Mouse (Mus musculus) neural tube, postnatal 0 days (tissue): ENCODE data around the gene Ppp1r16b. TPM values are rescaled to one million over a fixed set of nuclear protein-coding genes. Genes with fewer than 3 reads are reported as not detected.

ENCODE experiments used
- microRNA counts: library from miRNA; unstranded; fragments of <30 nt; microRNA quantifications from one replicate; lab custom pipeline; 2015
- microRNA-seq: library from miRNA; unstranded; fragments of <30 nt; microRNA quantifications from one replicate; pipeline ENCODE4, GENCODE M21; 2016
- polyA plus RNA-seq: library from polyadenylated mRNA; unstranded; fragments of >200 nt; fragmentation: Nextera tagmentation; extraction: Ambion mirVana; gene quantifications from 2 replicates; pipeline ENCODE4 v1.2.1, GENCODE M21; 2015

Gene Ppp1r16b
- polyA plus RNA-seq: 46.6 and 46.9 TPM in 2 replicates

GRCm38 (mm10) chr2:158665098-158665497 is at the start of gene Ppp1r16b:
Gene Ppp1r16b, plus strand, starts transcription at chr2:158665398.

GRCm38 (mm10) chr2:158624718-158625222 is 40.4 kb upstream of the Ppp1r16b start, which contains the start of gene Actr5:
Gene Actr5, plus strand, starts transcription at chr2:158624888.

GRCm38 (mm10) chr2:158767742-158768339 is 102.6 kb downstream of the Ppp1r16b start, which contains the start of gene Fam83d:
Gene Fam83d, plus strand, starts transcription at chr2:158768093.

GRCm38 (mm10) chr2:158794494-158795004 is 129.4 kb downstream of the Ppp1r16b start, which contains the start of gene Dhx35:
Gene Dhx35, plus strand, starts transcription at chr2:158794807.

MicroRNAs encoded within 50 kb of the gene (microRNA counts, 519-probe panel; counts per million panel counts)
- microRNA mmu-miR-3474 (lab: Ali Mortazavi, UCI): 40.5 counts per million

Small RNA genes within 50 kb of the gene (microRNA-seq; reads per million reads assigned to microRNA genes)
- gene Gm26141: not detected
- 1.5 reads per million for gene Mir3474

Other genes starting within 250 kb of the Ppp1r16b start
- not detected in 2 replicates for gene Adig, start 162.8 kb upstream of the Ppp1r16b start, polyA plus RNA-seq
- 0.57 and 0.61 TPM in 2 replicates for gene Arhgap40, start 152.6 kb upstream of the Ppp1r16b start, polyA plus RNA-seq
- 18.8 and 21.0 TPM in 2 replicates for gene Slc32a1, start 54.6 kb upstream of the Ppp1r16b start, polyA plus RNA-seq
- 8.2 and 10.0 TPM in 2 replicates for gene Actr5, start 40.5 kb upstream of the Ppp1r16b start, polyA plus RNA-seq
- 3.9 and 5.3 TPM in 2 replicates for gene Fam83d, start 102.7 kb downstream of the Ppp1r16b start, polyA plus RNA-seq
- 9.4 and 9.8 TPM in 2 replicates for gene Dhx35, start 129.4 kb downstream of the Ppp1r16b start, polyA plus RNA-seq